In the genomic region with DNA sequence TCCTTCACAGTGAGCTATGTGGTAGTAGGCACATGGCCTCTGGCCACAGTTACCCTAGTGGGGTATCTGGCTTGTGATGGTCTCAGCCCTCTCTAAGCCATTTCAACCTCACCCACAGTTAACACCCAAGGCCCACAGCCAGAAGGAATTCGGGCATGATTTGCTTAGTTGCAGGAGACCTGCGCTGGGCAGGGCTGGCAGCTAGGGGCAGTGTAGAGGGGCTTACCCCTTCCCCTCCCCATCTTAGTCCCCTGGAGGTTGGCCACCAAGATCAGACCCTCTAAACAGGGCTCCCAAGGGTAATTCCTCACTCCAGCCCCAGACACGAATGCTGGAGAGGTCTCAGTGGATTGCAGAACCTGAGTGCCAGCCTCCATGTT, we compare ENCODE assay signal across 7 mouse cellular contexts. TPM values are rescaled to one million over a fixed set of nuclear protein-coding genes. Genes with fewer than 3 reads are reported as not detected.
DNase-seq lines count a peak whose midpoint lies in the region; ATAC-seq and TF ChIP-seq lines count a peak whose summit lies in the region.

No protein-coding gene starts in this region.

- H3K4me2 ChIP-seq in hindbrain, embryonic 13.5 days, result peak overlapping the region; percentile 100

- DNase-seq in lung, adult 2 months, result no peak
- DNase-seq in lung, adult 18-20 months, result no peak
- peak; percentile 30 for DNase-seq in embryo, embryonic 9.5 days (ENCODE audit: extremely low spot score)
- no peak for DNase-seq in layer of hippocampus, adult 18-20 months (ENCODE audit: low spot score in 2 of 2)

- no peak overlapping the region for H3K27ac ChIP-seq in hindbrain, embryonic 13.5 days

- peak; percentile 19; the same call in 1 of the 2 replicates for ATAC-seq in hindbrain, embryonic 13.5 days (ENCODE audit: low FRiP score)
- ATAC-seq in megakaryocyte progenitor cell, adult 5-6 weeks (replicated peaks; ENCODE audit: poor library complexity), result peak; percentile 37; the same call in 1 of the 2 replicates
- no peak for ATAC-seq in erythroblast, adult 5-6 weeks (replicated peaks; ENCODE audit: low FRiP score, poor library complexity, severe bottlenecking)

- peak overlapping the region; percentile 73 for H3K4me3 ChIP-seq in lung, adult 2 months (replicated peaks; ENCODE audit: extremely low read depth, low read depth, low read length)
- H3K4me3 ChIP-seq in hindbrain, embryonic 13.5 days, result peak overlapping the region; percentile 58

- 23% methylated on average over 3 of the region's 3 CpGs for WGBS in lung, adult 2 months
- 8% methylated on average over 3 of the region's 3 CpGs for WGBS in hindbrain, embryonic 13.5 days

- no peak for TF ChIP-seq CTCF in lung, adult 2 months (IDR thresholded peaks at IDR 0.05; ENCODE audit: insufficient read depth, low read length)

- TF ChIP-seq POLR2A in lung, adult 2 months (IDR thresholded peaks at IDR 0.05; ENCODE audit: borderline replicate concordance, extremely low read depth, low read depth, low read length), result no peak

- H3K9me3 ChIP-seq in hindbrain, embryonic 13.5 days, result no peaks in the 10 kb centered on the region

- H3K36me3 ChIP-seq in hindbrain, embryonic 13.5 days, result no peaks in the 10 kb centered on the region

- peaks cover 54% of the 10 kb centered on the region for H3K27me3 ChIP-seq in hindbrain, embryonic 13.5 days

- peaks cover 6% of the 10 kb centered on the region; the same call in 1 of the 2 replicates for H3K4me1 ChIP-seq in lung, adult 2 months (ENCODE audit: control insufficient read depth, insufficient read depth, low read length)
- peaks cover 18% of the 10 kb centered on the region for H3K4me1 ChIP-seq in hindbrain, embryonic 13.5 days (replicated peaks)

- peak overlapping the region; percentile 76 for H3K9ac ChIP-seq in hindbrain, embryonic 13.5 days

RNA-seq across cellular contexts. Expression of gene Sned1, which starts 0.9 kb away (rescaled TPM):
- polyA plus RNA-seq in lung, adult 2 months (2012; rRNA removed), result 26.6 and 28.1 TPM in 2 replicates
- 8.8 and 9.3 TPM in 2 replicates for polyA plus RNA-seq in hindbrain, embryonic 13.5 days (2015; fragmentation: Nextera tagmentation; extraction: Ambion mirVana)
- 0.44 and 3.2 TPM in 2 replicates for total RNA-seq in megakaryocyte progenitor cell, adult 5-6 weeks (2015)
- 0.14 and 0.17 TPM in 2 replicates for total RNA-seq in megakaryocyte progenitor cell, adult 5-6 weeks (2017)
- 0.63 and 1.7 TPM in 2 replicates for total RNA-seq in erythroblast, adult 5-6 weeks (2015; ENCODE audit: low replicate concordance)
- total RNA-seq in erythroblast, adult 5-6 weeks (2017; ENCODE audit: low replicate concordance), result 0.09 TPM in 1 of 2 replicates, not detected in the other
- 1 to 10 TPM; 4.8 to 6.1 TPM for total RNA-seq in layer of hippocampus, adult 18-20 months (2021)
